Mouse (Mus musculus) yolk sac, embryonic 10.5 days (tissue): ENCODE results near the gene Frs2.

Experiments used
- DNase-seq: peaks from one replicate; pipeline ENCODE4 v3.0.0-alpha.2; 2017; ENCODE audit warnings: low spot score

The Frs2 gene

GRCm38 (mm10) chr10:117148361-117149003 lies at the start of gene Frs2:
TSS of gene Frs2 (minus strand) at chr10:117148534.
- peak; percentile 97 for DNase-seq

- no peak for DNase-seq
Measured at GRCm38 (mm10) chr10:117196696-117197095, 48.4 kb upstream of the Frs2 start.

GRCm38 (mm10) chr10:117195748-117196147 lies 47.4 kb upstream of the Frs2 start:
- DNase-seq, result no peak

GRCm38 (mm10) chr10:117195005-117195404 lies 46.7 kb upstream of the Frs2 start:
- no peak for DNase-seq

GRCm38 (mm10) chr10:117193364-117193763 lies 45.0 kb upstream of the Frs2 start:
- no peak for DNase-seq

- DNase-seq, result peak; percentile 76
Measured at GRCm38 (mm10) chr10:117185399-117186089, 37.2 kb upstream of the Frs2 start.

GRCm38 (mm10) chr10:117181098-117181497 lies 32.8 kb upstream of the Frs2 start:
- no peak for DNase-seq

GRCm38 (mm10) chr10:117174645-117175044 lies 26.3 kb upstream of the Frs2 start:
- DNase-seq, result no peak

GRCm38 (mm10) chr10:117173566-117174438 lies 25.5 kb upstream of the Frs2 start:
- DNase-seq, result no peak

GRCm38 (mm10) chr10:117173111-117173510 lies 24.8 kb upstream of the Frs2 start:
- DNase-seq, result no peak

GRCm38 (mm10) chr10:117172069-117172468 lies 23.7 kb upstream of the Frs2 start:
- DNase-seq, result peak; percentile 57

- DNase-seq, result no peak
Measured at GRCm38 (mm10) chr10:117166785-117167425, 18.6 kb upstream of the Frs2 start.

GRCm38 (mm10) chr10:117162662-117163061 lies 14.3 kb upstream of the Frs2 start:
- no peak for DNase-seq

GRCm38 (mm10) chr10:117160099-117160498 lies 11.8 kb upstream of the Frs2 start:
- no peak for DNase-seq

GRCm38 (mm10) chr10:117152247-117152646 lies 3.9 kb upstream of the Frs2 start:
- DNase-seq, result peak; percentile 60

- no peak for DNase-seq
Measured at GRCm38 (mm10) chr10:117151676-117152075, 3.3 kb upstream of the Frs2 start.

GRCm38 (mm10) chr10:117151241-117151640 lies 2.9 kb upstream of the Frs2 start:
- DNase-seq, result no peak

GRCm38 (mm10) chr10:117150764-117151163 lies 2.4 kb upstream of the Frs2 start:
- no peak for DNase-seq

GRCm38 (mm10) chr10:117149942-117150617 lies 1.7 kb upstream of the Frs2 start:
- peak; percentile 85 for DNase-seq

- DNase-seq, result no peak
Measured at GRCm38 (mm10) chr10:117149241-117149640, 907 bp upstream of the Frs2 start.
